Mouse (Mus musculus) hindbrain, embryonic 14.5 days (tissue): ENCODE measurements around the gene Ryk. TPM values are rescaled to one million over a fixed set of nuclear protein-coding genes. Genes with fewer than 3 reads are reported as not detected.

Source experiments
- ATAC-seq: fragments of 200-750 bp; cut with Nextera tagmentation; 2 replicates; pipeline ENCODE4 v1.8.0; 2017; ENCODE audit warnings: moderate number of reproducible peaks, mild to moderate bottlenecking, moderate TSS enrichment, moderate library complexity; ENCODE audit not compliant: low FRiP score
- DNase-seq: peaks from one replicate; pipeline ENCODE4 v3.0.0-alpha.2; 2015; ENCODE audit warnings: low spot score
- H3K27ac ChIP-seq: fragments of 300-500 bp; sonication (generic); 2 replicates; pipeline ENCODE4 v1.5.1; 2014; ENCODE audit warnings: mild to moderate bottlenecking, moderate library complexity
- H3K27me3 ChIP-seq: fragments of 300-500 bp; sonication (generic); 2 replicates; pipeline ENCODE4 v1.6.1; 2014; ENCODE audit warnings: mild to moderate bottlenecking, low read length, mixed read lengths; ENCODE audit not compliant: control insufficient read depth, insufficient read depth
- H3K36me3 ChIP-seq: fragments of 300-500 bp; sonication (generic); replicated peaks from 2 replicates; pipeline ENCODE4 v1.6.1; 2014; ENCODE audit not compliant: control insufficient read depth, insufficient read depth
- H3K4me1 ChIP-seq: fragments of 300-500 bp; sonication (generic); replicated peaks from 2 replicates; pipeline ENCODE4 v1.6.1; 2014; ENCODE audit warnings: antibody characterized with exemption, low read length, mixed read lengths; ENCODE audit not compliant: control insufficient read depth, insufficient read depth
- H3K4me2 ChIP-seq: fragments of 300-500 bp; sonication (generic); replicated peaks from 2 replicates; pipeline ENCODE4 v1.6.1; 2014; ENCODE audit warnings: mild to moderate bottlenecking, moderate library complexity
- H3K4me3 ChIP-seq: fragments of 300-500 bp; sonication (generic); replicated peaks from 2 replicates; pipeline ENCODE4 v1.5.1; 2014; ENCODE audit warnings: mild to moderate bottlenecking, low read length
- H3K9ac ChIP-seq: fragments of 300-500 bp; sonication (generic); 2 replicates; pipeline ENCODE4 v1.6.1; 2014
- H3K9me3 ChIP-seq: fragments of 300-500 bp; sonication (generic); 2 replicates; pipeline ENCODE4 v1.6.1; 2016; ENCODE audit warnings: low read length; ENCODE audit not compliant: control insufficient read depth
- WGBS: fragments of 180-500 bp; shearing (Covaris S2); extraction: QIAGEN DNeasy Blood & Tissue Kit; methylation state at CpG from one replicate; pipeline ENCODE4 v1.1.7; 2014; 5-methylcytosine and 5-hydroxymethylcytosine counted together
- polyA plus RNA-seq: library from polyadenylated mRNA; unstranded; fragments of >200 nt; fragmentation: Nextera tagmentation; extraction: Ambion mirVana; gene quantifications from 2 replicates; pipeline ENCODE4 v1.2.1, GENCODE M21; 2014

The Ryk gene
- polyA plus RNA-seq, 1 experiment from 2014 or later = 14.5 TPM

GRCm38 (mm10) chr9:102846348-102846747, 11.6 kb downstream of the Ryk start:
- Histone ChIP-seq H3K27me3 (no peaks in the 10 kb centered on the region), H3K9me3 (no peaks in the 10 kb centered on the region), H3K36me3 (no peaks in the 10 kb centered on the region), H3K4me3 (no peak overlapping the region), H3K27ac (no peak overlapping the region), H3K4me2 (no peak overlapping the region), H3K4me1 (peaks cover 18% of the 10 kb centered on the region), H3K9ac (no peak overlapping the region)
- WGBS = 91% methylated on average over 5 of the region's 5 CpGs
- ATAC-seq (no peak), DNase-seq (no peak)

GRCm38 (mm10) chr9:102852076-102853022, 17.6 kb downstream of the Ryk start:
- DNase-seq (no peak), ATAC-seq (no peak)
- Histone ChIP-seq H3K4me3 (no peak overlapping the region), H3K4me2 (no peak overlapping the region), H3K9ac (no peak overlapping the region), H3K36me3 (no peaks in the 10 kb centered on the region), H3K27ac (no peak overlapping the region), H3K9me3 (no peaks in the 10 kb centered on the region), H3K27me3 (no peaks in the 10 kb centered on the region), H3K4me1 (peaks cover 5% of the 10 kb centered on the region)
- whole genome bisulfite sequencing = 93% methylated on average over 13 of the region's 13 CpGs

GRCm38 (mm10) chr9:102857856-102858255, 23.1 kb downstream of the Ryk start:
- Histone ChIP-seq H3K4me2 (no peak overlapping the region), H3K36me3 (no peaks in the 10 kb centered on the region), H3K27me3 (no peaks in the 10 kb centered on the region), H3K4me3 (no peak overlapping the region), H3K9ac (no peak overlapping the region), H3K27ac (no peak overlapping the region), H3K4me1 (no peaks in the 10 kb centered on the region), H3K9me3 (no peaks in the 10 kb centered on the region)
- no peak for DNase-seq
- WGBS = 87% methylated on average over 2 of the region's 2 CpGs
- no peak for ATAC-seq

GRCm38 (mm10) chr9:102858283-102858682, 23.6 kb downstream of the Ryk start:
- Histone ChIP-seq H3K4me2 (no peak overlapping the region), H3K9me3 (no peaks in the 10 kb centered on the region), H3K9ac (no peak overlapping the region), H3K27me3 (no peaks in the 10 kb centered on the region), H3K4me1 (no peaks in the 10 kb centered on the region; the same call in 1 of the 2 replicates), H3K4me3 (no peak overlapping the region), H3K27ac (no peak overlapping the region), H3K36me3 (no peaks in the 10 kb centered on the region)
- 89% methylated on average over 5 of the region's 5 CpGs for WGBS
- DNase-seq (no peak), ATAC-seq (no peak)

GRCm38 (mm10) chr9:102859399-102859798, 24.7 kb downstream of the Ryk start:
- H3K4me1 ChIP-seq = peaks cover 6% of the 10 kb centered on the region; the same call in 1 of the 2 replicates
- H3K27me3 ChIP-seq = no peaks in the 10 kb centered on the region
- H3K36me3 ChIP-seq = no peaks in the 10 kb centered on the region
- DNase-seq (no peak), ATAC-seq (no peak)
- H3K9ac ChIP-seq = no peak overlapping the region
- 87% methylated on average over 5 of the region's 5 CpGs for WGBS
- no peaks in the 10 kb centered on the region for H3K9me3 ChIP-seq
- no peak overlapping the region for H3K4me2 ChIP-seq
- no peak overlapping the region for H3K4me3 ChIP-seq
- no peak overlapping the region for H3K27ac ChIP-seq

- Histone ChIP-seq H3K9me3 (no peaks in the 10 kb centered on the region), H3K4me3 (no peak overlapping the region), H3K4me1 (peaks cover 12% of the 10 kb centered on the region; the same call in 1 of the 2 replicates), H3K27me3 (no peaks in the 10 kb centered on the region), H3K4me2 (no peak overlapping the region), H3K36me3 (no peaks in the 10 kb centered on the region), H3K9ac (no peak overlapping the region), H3K27ac (no peak overlapping the region)
- ATAC-seq = no peak
- no peak for DNase-seq
- 98% methylated on average over 10 of the region's 10 CpGs for WGBS
Observed at GRCm38 (mm10) chr9:102859963-102860362, 25.2 kb downstream of the Ryk start.

- Histone ChIP-seq H3K36me3 (no peaks in the 10 kb centered on the region), H3K9ac (no peak overlapping the region), H3K9me3 (no peaks in the 10 kb centered on the region), H3K4me1 (peaks cover 18% of the 10 kb centered on the region; the same call in 1 of the 2 replicates), H3K4me3 (no peak overlapping the region), H3K4me2 (no peak overlapping the region), H3K27me3 (no peaks in the 10 kb centered on the region), H3K27ac (no peak overlapping the region)
- no peak for ATAC-seq
- DNase-seq = no peak
- WGBS = 79% methylated on average over 7 of the region's 7 CpGs
Observed at GRCm38 (mm10) chr9:102860802-102861469, 26.2 kb downstream of the Ryk start.

GRCm38 (mm10) chr9:102861789-102862188, 27.1 kb downstream of the Ryk start:
- no peak for ATAC-seq
- no peak overlapping the region for H3K4me2 ChIP-seq
- H3K9ac ChIP-seq = no peak overlapping the region
- no peak overlapping the region for H3K4me3 ChIP-seq
- no peak overlapping the region for H3K27ac ChIP-seq
- H3K36me3 ChIP-seq = no peaks in the 10 kb centered on the region
- H3K27me3 ChIP-seq = no peaks in the 10 kb centered on the region
- H3K9me3 ChIP-seq = no peaks in the 10 kb centered on the region
- 82% methylated on average over 7 of the region's 7 CpGs for WGBS
- H3K4me1 ChIP-seq = peaks cover 18% of the 10 kb centered on the region; the same call in 1 of the 2 replicates
- DNase-seq = no peak

- ATAC-seq (no peak), DNase-seq (no peak)
- no peak overlapping the region for H3K9ac ChIP-seq
- H3K36me3 ChIP-seq = no peaks in the 10 kb centered on the region
- no peak overlapping the region for H3K4me2 ChIP-seq
- WGBS = 73% methylated on average over 3 of the region's 3 CpGs
- H3K9me3 ChIP-seq = no peaks in the 10 kb centered on the region
- H3K4me1 ChIP-seq = peaks cover 18% of the 10 kb centered on the region; the same call in 1 of the 2 replicates
- no peaks in the 10 kb centered on the region for H3K27me3 ChIP-seq
- H3K4me3 ChIP-seq = no peak overlapping the region
- H3K27ac ChIP-seq = no peak overlapping the region
Observed at GRCm38 (mm10) chr9:102862260-102862659, 27.5 kb downstream of the Ryk start.
